Comparison of ENCODE assay signal across 25 mouse cellular contexts in genomic region chr8:91851359-91851758, GRCm38 (mm10). TPM values are rescaled to one million over a fixed set of nuclear protein-coding genes. Genes with fewer than 3 reads are reported as not detected.
A peak's percentile ranks its signal among the peaks of the same experiment; 100 is the strongest.
DNase-seq lines count a peak whose midpoint lies in the region; ATAC-seq lines count a peak whose summit lies in the region.
"Had no signal": no experiment of that assay in that cellular context is flagged by ENCODE, and none has a peak within 500 bp of the region (broad histone marks: within the 10 kb centered on the region; RNA-seq: fewer than 3 reads in every experiment).

No protein-coding gene starts in this region.

- no peaks in the 10 kb centered on the region for H3K9me3 ChIP-seq in kidney, embryonic 14.5 days (ENCODE audit: control insufficient read depth, low read length)
- H3K9me3 ChIP-seq: heart, embryonic 13.5 days had no signal

- no peak overlapping the region for H3K4me3 ChIP-seq in kidney, embryonic 14.5 days (ENCODE audit: low read length)
- H3K4me3 ChIP-seq: gastrocnemius, adult 2 months; heart, embryonic 13.5 days had no signal

- no peak for ATAC-seq in kidney, embryonic 14.5 days (ENCODE audit: low FRiP score, low TSS enrichment)
- no peak for ATAC-seq in erythroid progenitor cell, adult 5-6 weeks (replicated peaks; ENCODE audit: low FRiP score, poor library complexity, severe bottlenecking)
- ATAC-seq: forebrain, embryonic 14.5 days; forebrain, postnatal 0 days; Patski had no signal

- H3K4me1 ChIP-seq in kidney, embryonic 14.5 days (ENCODE audit: control insufficient read depth, insufficient read depth, low read length): no peaks in the 10 kb centered on the region

- no peak overlapping the region for H3K27ac ChIP-seq in kidney, embryonic 14.5 days (ENCODE audit: low read depth, low read length)
- H3K27ac ChIP-seq: gastrocnemius, adult 2 months; hindbrain, embryonic 14.5 days had no signal

- 58% methylated on average over 10 of the region's 10 CpGs for WGBS in kidney, embryonic 14.5 days

- no peak overlapping the region for H3K4me2 ChIP-seq in kidney, embryonic 14.5 days (replicated peaks; ENCODE audit: low read depth, low read length)
- H3K4me2 ChIP-seq: heart, embryonic 13.5 days; hindbrain, embryonic 14.5 days had no signal

- H3K27me3 ChIP-seq in kidney, embryonic 14.5 days (ENCODE audit: control insufficient read depth, insufficient read depth, low read length): peaks cover 2% of the 10 kb centered on the region; the same call in 1 of the 2 replicates
- H3K27me3 ChIP-seq: CH12.LX had no signal

- peak; percentile 53 for DNase-seq in kidney, adult 11 months
- DNase-seq in kidney, adult 8-10 months: peak; percentile 52 to 56
- no peak for DNase-seq in kidney, postnatal 10 days
- DNase-seq in kidney, postnatal 14 days: peak; percentile 15
- DNase-seq in kidney, postnatal 36 days: peak; percentile 50 to 64
- DNase-seq: adrenal gland, postnatal 10 days; adrenal gland, postnatal 36 days; B cell, adult 2 months; cerebellum, adult 18-20 months; cerebellum, adult 9-10 months; cerebellum, postnatal 14 days; forebrain, postnatal 0 days; gastrocnemius, adult 2 months; gastrocnemius, postnatal 14 days; heart, adult 11 months; heart, postnatal 14 days; heart, postnatal 4 days had no signal

- H3K36me3 ChIP-seq in kidney, embryonic 14.5 days (ENCODE audit: control insufficient read depth, insufficient read depth, low read length): no peaks in the 10 kb centered on the region
- H3K36me3 ChIP-seq: G1E; heart, embryonic 13.5 days had no signal

- H3K9ac ChIP-seq in kidney, embryonic 14.5 days (ENCODE audit: low read depth, low read length): no peak overlapping the region
- H3K9ac ChIP-seq: forebrain, postnatal 0 days; heart, embryonic 13.5 days; hindbrain, embryonic 14.5 days had no signal

RNA-seq across cellular contexts. Expression of gene Irx3, which starts 49.5 kb away (rescaled TPM):
- 11.8 and 13.7 TPM in 2 replicates for polyA plus RNA-seq in kidney, embryonic 14.5 days (2014; fragmentation: Nextera tagmentation; extraction: Ambion mirVana)
- total RNA-seq in erythroid progenitor cell, adult 5-6 weeks (2015; ENCODE audit: low replicate concordance): not detected in 2 replicates
- not detected in 2 replicates for total RNA-seq in erythroid progenitor cell, adult 5-6 weeks (2017; ENCODE audit: low replicate concordance)
- total RNA-seq: CH12.LX had no signal
- polyA plus RNA-seq: G1E had no signal
